Mouse (Mus musculus) midbrain, embryonic 15.5 days (tissue): ENCODE data around the gene Pla2g3. TPM values are rescaled to one million over a fixed set of nuclear protein-coding genes. Genes with fewer than 3 reads are reported as not detected.

ENCODE experiments used
- ATAC-seq: fragments of 200-750 bp; cut with Nextera tagmentation; replicated peaks from 2 replicates; pipeline ENCODE4 v1.8.0; 2017; ENCODE audit warnings: moderate TSS enrichment
- H3K27ac ChIP-seq: fragments of 300-500 bp; sonication (generic); 2 replicates; pipeline ENCODE4 v1.5.1; 2015; ENCODE audit warnings: mild to moderate bottlenecking, inconsistent platforms
- H3K27me3 ChIP-seq: fragments of 300-500 bp; sonication (generic); replicated peaks from 2 replicates; pipeline ENCODE4 v1.6.1; 2015; ENCODE audit warnings: inconsistent platforms
- H3K36me3 ChIP-seq: fragments of 300-500 bp; sonication (generic); replicated peaks from 2 replicates; pipeline ENCODE4 v1.6.1; 2015; ENCODE audit warnings: inconsistent platforms
- H3K4me1 ChIP-seq: fragments of 300-500 bp; sonication (generic); 2 replicates; pipeline ENCODE4 v1.6.1; 2015; ENCODE audit warnings: inconsistent platforms
- H3K4me2 ChIP-seq: fragments of 300-500 bp; sonication (generic); 2 replicates; pipeline ENCODE4 v1.6.1; 2015; ENCODE audit warnings: inconsistent platforms, mild to moderate bottlenecking, moderate library complexity
- H3K4me3 ChIP-seq: fragments of 300-500 bp; sonication (generic); 2 replicates; pipeline ENCODE4 v1.5.1; 2015; ENCODE audit warnings: mild to moderate bottlenecking, inconsistent platforms
- H3K9ac ChIP-seq: fragments of 300-500 bp; sonication (generic); 2 replicates; pipeline ENCODE4 v1.6.1; 2015; ENCODE audit warnings: mild to moderate bottlenecking, inconsistent platforms
- H3K9me3 ChIP-seq: fragments of 300-500 bp; sonication (generic); 2 replicates; pipeline ENCODE4 v1.6.1; 2016; ENCODE audit warnings: inconsistent platforms
- WGBS: fragments of 180-500 bp; shearing (Covaris S2); methylation state at CpG from one replicate; pipeline ENCODE4 v1.1.7; 2015; ENCODE audit warnings: mixed read lengths; 5-methylcytosine and 5-hydroxymethylcytosine counted together
- polyA plus RNA-seq: library from polyadenylated mRNA; unstranded; fragments of >200 nt; fragmentation: Nextera tagmentation; extraction: Ambion mirVana; gene quantifications from 2 replicates; pipeline ENCODE4 v1.2.1, GENCODE M21; 2015

Pla2g3 gene
- polyA plus RNA-seq, 1 experiment from 2014 or later: 1.3 TPM

- ATAC-seq: no peak
- H3K9me3 ChIP-seq: no peaks in the 10 kb centered on the region
- peak overlapping the region; percentile 59 for H3K9ac ChIP-seq
- H3K4me3 ChIP-seq: peak overlapping the region; percentile 61
- WGBS: 42% methylated on average over 5 of the region's 5 CpGs
- H3K4me1 ChIP-seq: peaks cover 20% of the 10 kb centered on the region; the same call in 1 of the 2 replicates
- peak overlapping the region; percentile 97 for H3K4me2 ChIP-seq
- no peaks in the 10 kb centered on the region for H3K27me3 ChIP-seq
- H3K36me3 ChIP-seq: no peaks in the 10 kb centered on the region
- peak overlapping the region; percentile 80; the same call in 1 of the 2 replicates for H3K27ac ChIP-seq
Measured at GRCm38 (mm10) chr11:3536082-3536481, 48.0 kb downstream of the Pla2g3 start.

GRCm38 (mm10) chr11:3536745-3537333, 48.8 kb downstream of the Pla2g3 start:
- 96% methylated on average over 5 of the region's 5 CpGs for WGBS
- H3K9me3 ChIP-seq: no peaks in the 10 kb centered on the region
- ATAC-seq: no peak

GRCm38 (mm10) chr11:3537711-3538110, 49.6 kb downstream of the Pla2g3 start:
- ATAC-seq: no peak
- H3K9me3 ChIP-seq: no peaks in the 10 kb centered on the region
- H3K4me1 ChIP-seq: peaks cover 20% of the 10 kb centered on the region; the same call in 1 of the 2 replicates
- 88% methylated on average over 3 of the region's 3 CpGs for WGBS
- peak overlapping the region; percentile 69 for H3K4me2 ChIP-seq
- H3K27ac ChIP-seq: no peak overlapping the region
- H3K27me3 ChIP-seq: no peaks in the 10 kb centered on the region
- no peak overlapping the region for H3K4me3 ChIP-seq
- H3K36me3 ChIP-seq: no peaks in the 10 kb centered on the region
- H3K9ac ChIP-seq: no peak overlapping the region

More at GRCm38 (mm10) chr11:3536745-3537333, 48.8 kb downstream of the Pla2g3 start:
- Histone ChIP-seq H3K27ac (no peak overlapping the region), H3K9ac (no peak overlapping the region), H3K4me1 (peaks cover 20% of the 10 kb centered on the region; the same call in 1 of the 2 replicates), H3K4me2 (no peak overlapping the region), H3K27me3 (no peaks in the 10 kb centered on the region), H3K4me3 (no peak overlapping the region), H3K36me3 (no peaks in the 10 kb centered on the region)

- Histone ChIP-seq H3K27ac (no peak overlapping the region), H3K36me3 (no peaks in the 10 kb centered on the region), H3K4me3 (peak overlapping the region; percentile 50), H3K9ac (peak overlapping the region; percentile 44; the same call in 1 of the 2 replicates), H3K27me3 (no peaks in the 10 kb centered on the region), H3K4me2 (peak overlapping the region; percentile 69), H3K9me3 (no peaks in the 10 kb centered on the region), H3K4me1 (peaks cover 20% of the 10 kb centered on the region; the same call in 1 of the 2 replicates)
- no peak for ATAC-seq
- 66% methylated on average over 4 of the region's 4 CpGs for WGBS
Measured at GRCm38 (mm10) chr11:3538341-3538740, 50.3 kb downstream of the Pla2g3 start.

GRCm38 (mm10) chr11:3539111-3539825, 51.2 kb downstream of the Pla2g3 start:
- Histone ChIP-seq H3K9ac (peak overlapping the region; percentile 44), H3K4me2 (peak overlapping the region; percentile 69), H3K4me1 (peaks cover 20% of the 10 kb centered on the region; the same call in 1 of the 2 replicates), H3K36me3 (no peaks in the 10 kb centered on the region), H3K27me3 (no peaks in the 10 kb centered on the region), H3K27ac (no peak overlapping the region), H3K9me3 (no peaks in the 10 kb centered on the region), H3K4me3 (peak overlapping the region; percentile 50)
- ATAC-seq: peak; percentile 94
- 5% methylated on average over 33 of the region's 33 CpGs for WGBS

GRCm38 (mm10) chr11:3539826-3540196, 51.7 kb downstream of the Pla2g3 start:
- WGBS: 82% methylated on average over 4 of the region's 4 CpGs
- no peaks in the 10 kb centered on the region for H3K36me3 ChIP-seq
- no peaks in the 10 kb centered on the region for H3K27me3 ChIP-seq
- no peak for ATAC-seq
- H3K27ac ChIP-seq: no peak overlapping the region
- H3K9ac ChIP-seq: no peak overlapping the region
- H3K4me2 ChIP-seq: peak overlapping the region; percentile 69
- peaks cover 19% of the 10 kb centered on the region; the same call in 1 of the 2 replicates for H3K4me1 ChIP-seq
- H3K4me3 ChIP-seq: peak overlapping the region; percentile 50
- no peaks in the 10 kb centered on the region for H3K9me3 ChIP-seq

GRCm38 (mm10) chr11:3540451-3541085, 52.5 kb downstream of the Pla2g3 start, which contains the start of gene Smtn:
Gene Smtn (minus strand): TSS chr11:3540612.
- 93% methylated on average over 23 of the region's 23 CpGs for WGBS
- no peaks in the 10 kb centered on the region for H3K9me3 ChIP-seq
- H3K4me2 ChIP-seq: peak within 1 kb of the TSS; percentile 69
- peak within 1 kb of the TSS; percentile 50 for H3K4me3 ChIP-seq
- peaks cover 13% of the 10 kb centered on the region; the same call in 1 of the 2 replicates for H3K4me1 ChIP-seq
- H3K36me3 ChIP-seq: no peaks in the 10 kb centered on the region
- no peak within 1 kb of the TSS for H3K27ac ChIP-seq
- no peaks in the 10 kb centered on the region for H3K27me3 ChIP-seq
- no peak for ATAC-seq
- peak within 1 kb of the TSS; percentile 24; the same call in 1 of the 2 replicates for H3K9ac ChIP-seq

GRCm38 (mm10) chr11:3541932-3542331, 53.8 kb downstream of the Pla2g3 start:
- Histone ChIP-seq H3K4me2 (no peak overlapping the region), H3K4me3 (no peak overlapping the region), H3K9ac (no peak overlapping the region), H3K9me3 (no peaks in the 10 kb centered on the region), H3K27ac (no peak overlapping the region), H3K27me3 (no peaks in the 10 kb centered on the region), H3K4me1 (0 out of 2 replicates have a peak, but pooled peaks cover 5% of the 10 kb centered on the region), H3K36me3 (no peaks in the 10 kb centered on the region)
- ATAC-seq: no peak
- WGBS: 75% methylated on average over 3 of the region's 3 CpGs

GRCm38 (mm10) chr11:3543001-3543400, 54.9 kb downstream of the Pla2g3 start:
- 59% methylated on average over 5 of the region's 5 CpGs for WGBS
- Histone ChIP-seq H3K4me3 (no peak overlapping the region), H3K27ac (no peak overlapping the region), H3K27me3 (no peaks in the 10 kb centered on the region), H3K4me1 (0 out of 2 replicates have a peak, but pooled peaks cover 5% of the 10 kb centered on the region), H3K9ac (no peak overlapping the region; the same call in 1 of the 2 replicates), H3K4me2 (no peak overlapping the region), H3K9me3 (no peaks in the 10 kb centered on the region), H3K36me3 (no peaks in the 10 kb centered on the region)
- ATAC-seq: no peak

- Histone ChIP-seq H3K27ac (no peak overlapping the region), H3K4me1 (no peaks in the 10 kb centered on the region), H3K4me3 (no peak overlapping the region), H3K4me2 (no peak overlapping the region), H3K36me3 (no peaks in the 10 kb centered on the region), H3K9ac (no peak overlapping the region), H3K27me3 (no peaks in the 10 kb centered on the region), H3K9me3 (no peaks in the 10 kb centered on the region)
- ATAC-seq: no peak
- 93% methylated on average over 5 of the region's 5 CpGs for WGBS
Measured at GRCm38 (mm10) chr11:3544409-3544808, 56.3 kb downstream of the Pla2g3 start.

GRCm38 (mm10) chr11:3545531-3546241, 57.6 kb downstream of the Pla2g3 start:
- Histone ChIP-seq H3K27ac (no peak overlapping the region), H3K4me1 (no peaks in the 10 kb centered on the region), H3K4me2 (no peak overlapping the region), H3K4me3 (no peak overlapping the region), H3K36me3 (no peaks in the 10 kb centered on the region), H3K27me3 (no peaks in the 10 kb centered on the region), H3K9ac (no peak overlapping the region), H3K9me3 (no peaks in the 10 kb centered on the region)
- ATAC-seq: no peak
- WGBS: 16% methylated on average over 9 of the region's 9 CpGs

- Histone ChIP-seq H3K9me3 (no peaks in the 10 kb centered on the region), H3K27me3 (no peaks in the 10 kb centered on the region), H3K4me1 (no peaks in the 10 kb centered on the region), H3K27ac (no peak overlapping the region), H3K4me2 (no peak overlapping the region), H3K9ac (no peak overlapping the region), H3K36me3 (no peaks in the 10 kb centered on the region), H3K4me3 (no peak overlapping the region)
- WGBS: 30% methylated on average over 1 of the region's 1 CpGs
- ATAC-seq: no peak
Measured at GRCm38 (mm10) chr11:3546242-3546562, 58.1 kb downstream of the Pla2g3 start.
